Mouse (Mus musculus) testis, postnatal 14 days (tissue): ENCODE measurements around the gene Zfp93.
"Not testable (repeated sequence)": the region's sequence is repeated elsewhere in the genome, so short reads cannot be mapped to it uniquely, and the experiment has no call there.

ENCODE experiments used
- DNase-seq: peaks from one replicate; pipeline ENCODE4 v3.0.0; 2021; ENCODE audit warnings: low spot score

Gene Zfp93

DNA sequence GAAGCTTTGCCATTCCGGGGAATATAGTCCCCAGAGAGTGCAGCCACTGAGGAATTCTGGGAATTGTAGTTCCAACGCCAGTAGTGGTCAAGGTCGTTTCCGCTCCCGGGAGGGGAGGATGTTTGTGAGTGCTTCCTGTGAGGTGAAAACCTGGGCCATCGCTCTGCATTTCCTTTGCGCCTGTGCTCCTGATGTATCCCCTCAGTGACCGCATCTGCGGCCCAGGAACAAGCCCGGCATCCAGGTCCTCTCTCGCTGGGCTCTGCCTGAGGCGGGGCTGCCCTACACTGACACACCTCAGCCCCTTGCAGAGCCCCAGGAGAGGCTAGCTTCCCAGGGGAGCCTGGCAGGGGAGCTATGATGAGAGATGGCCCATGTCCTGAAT, at the start of gene Zfp93:
Gene Zfp93, plus strand, starts transcription at position 133 of the 385 bp plus-strand sequence.
- peak; percentile 83 for DNase-seq

DNA sequence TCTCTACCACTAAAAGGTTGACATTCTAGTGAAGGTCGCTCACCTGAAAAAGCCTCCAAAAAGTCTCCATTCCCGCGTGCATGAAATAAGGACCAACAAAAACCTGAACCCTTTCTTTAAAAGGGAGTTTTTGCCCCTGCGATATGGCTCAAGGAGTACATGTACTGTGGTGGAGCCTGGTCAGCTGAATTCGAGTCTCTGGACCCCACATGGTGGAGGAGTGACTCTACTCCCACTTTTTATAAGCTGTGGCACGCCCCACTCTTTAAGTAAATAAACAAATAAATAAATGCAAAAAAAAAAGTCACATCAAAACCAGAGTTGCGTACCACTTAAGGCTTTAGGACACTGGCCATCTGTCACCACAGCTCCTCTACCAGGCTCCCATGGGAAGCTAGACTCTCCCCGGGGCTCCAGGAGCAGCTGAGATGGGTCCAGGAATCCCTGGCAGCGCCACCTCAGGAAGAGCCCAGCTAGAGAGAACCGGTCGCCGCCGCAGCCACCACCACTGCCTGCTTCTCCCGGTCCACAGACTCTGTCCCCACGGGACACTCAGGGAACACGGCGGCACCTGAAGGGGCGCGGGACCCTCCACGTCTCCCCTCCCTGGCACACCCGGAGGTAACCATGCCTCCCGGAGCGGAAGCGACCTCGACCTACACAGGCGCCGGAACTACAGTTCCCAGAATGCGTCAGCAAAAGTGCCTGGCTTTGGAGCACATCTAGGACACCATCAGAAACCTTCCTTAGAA, 33.0 kb upstream of the Zfp93 start, which contains the start of gene Zfp109:
Gene Zfp109, minus strand, starts transcription at position 521 of the 752 bp plus-strand sequence.
- DNase-seq, result peak; percentile 67

DNA sequence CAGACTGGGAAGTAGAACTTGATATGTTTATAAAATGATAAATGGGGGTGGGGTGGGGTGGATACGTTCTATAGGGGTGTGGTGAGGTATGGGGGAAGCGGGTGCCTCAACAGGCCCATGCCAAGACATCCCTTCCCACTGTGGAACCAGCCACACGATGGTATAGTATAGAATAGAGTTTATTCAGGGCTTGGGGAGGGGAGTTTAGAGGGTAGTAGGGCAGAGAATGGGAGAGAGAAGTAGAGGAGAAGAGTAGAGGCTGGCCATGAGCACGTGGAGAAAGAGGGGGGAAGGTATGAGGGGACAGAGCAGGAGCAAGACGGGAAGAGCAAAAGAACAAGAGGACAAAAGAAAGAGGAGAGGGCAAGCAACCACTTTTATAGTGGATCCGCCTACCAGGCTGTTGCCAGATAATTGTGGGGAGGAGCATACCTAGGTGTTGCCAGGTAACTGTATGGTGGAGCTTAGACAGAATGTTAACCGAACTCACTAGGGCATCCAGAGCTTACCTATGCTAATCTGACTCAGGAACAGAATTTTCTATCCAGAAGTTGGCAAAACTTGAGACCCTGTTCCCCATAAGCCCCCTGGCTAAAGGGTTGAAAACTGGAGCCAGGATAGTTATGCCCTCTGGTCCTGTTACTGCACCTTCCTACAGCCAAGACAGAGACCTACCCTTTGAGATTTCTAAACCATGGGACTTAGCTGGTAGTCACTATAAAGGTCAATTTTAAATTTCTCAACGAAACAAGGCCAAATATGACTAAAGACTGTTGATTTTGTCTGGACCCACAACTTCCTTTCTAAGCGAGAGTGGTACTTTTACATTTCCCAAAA, 16.2 kb upstream of the Zfp93 start:
- DNase-seq, result no peak

DNA sequence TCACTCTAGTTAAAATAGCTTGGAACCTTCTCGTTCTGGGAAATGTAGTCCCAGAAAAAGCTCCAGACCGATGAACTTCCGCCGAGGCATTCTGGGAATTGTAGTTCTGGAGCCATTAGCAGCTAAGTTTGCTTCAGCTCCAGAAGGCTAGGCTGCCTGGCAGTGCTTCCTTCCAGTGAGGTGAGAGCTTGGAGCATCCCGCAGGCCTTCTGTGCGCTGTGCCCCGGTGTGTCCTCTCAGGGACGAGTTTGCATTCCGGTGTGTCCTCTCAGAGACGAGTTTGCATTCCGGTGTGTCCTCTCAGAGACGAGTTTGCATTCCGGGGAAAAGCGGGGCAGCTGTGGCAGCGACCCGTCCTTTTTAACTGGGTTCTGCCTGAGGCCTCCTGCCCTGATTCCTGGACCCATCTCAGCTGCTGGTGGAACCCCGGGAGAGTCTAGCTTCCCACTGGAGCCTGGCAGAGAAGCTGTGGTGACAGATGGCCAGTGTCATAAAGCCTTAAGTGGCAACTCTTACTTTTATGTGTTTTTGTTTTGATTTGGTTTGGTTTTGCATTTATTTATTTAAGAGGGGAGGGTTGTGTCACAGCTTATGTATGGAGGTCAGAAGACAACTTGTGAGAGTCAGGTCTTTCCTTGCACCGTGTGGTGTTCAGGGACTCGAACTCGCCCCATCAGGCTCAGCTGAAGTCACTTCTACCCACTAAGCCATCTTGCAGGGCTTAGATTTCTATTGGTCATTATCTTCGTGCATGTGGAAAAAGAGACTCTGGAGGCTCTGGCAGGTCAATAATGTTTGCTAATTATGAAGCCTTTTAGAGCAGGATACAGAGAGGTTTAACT, 15.4 kb upstream of the Zfp93 start, which contains the start of gene Zfp108:
Gene Zfp108, plus strand, starts transcription at position 162 of the 842 bp plus-strand sequence.
- peak; percentile 81 for DNase-seq

DNA sequence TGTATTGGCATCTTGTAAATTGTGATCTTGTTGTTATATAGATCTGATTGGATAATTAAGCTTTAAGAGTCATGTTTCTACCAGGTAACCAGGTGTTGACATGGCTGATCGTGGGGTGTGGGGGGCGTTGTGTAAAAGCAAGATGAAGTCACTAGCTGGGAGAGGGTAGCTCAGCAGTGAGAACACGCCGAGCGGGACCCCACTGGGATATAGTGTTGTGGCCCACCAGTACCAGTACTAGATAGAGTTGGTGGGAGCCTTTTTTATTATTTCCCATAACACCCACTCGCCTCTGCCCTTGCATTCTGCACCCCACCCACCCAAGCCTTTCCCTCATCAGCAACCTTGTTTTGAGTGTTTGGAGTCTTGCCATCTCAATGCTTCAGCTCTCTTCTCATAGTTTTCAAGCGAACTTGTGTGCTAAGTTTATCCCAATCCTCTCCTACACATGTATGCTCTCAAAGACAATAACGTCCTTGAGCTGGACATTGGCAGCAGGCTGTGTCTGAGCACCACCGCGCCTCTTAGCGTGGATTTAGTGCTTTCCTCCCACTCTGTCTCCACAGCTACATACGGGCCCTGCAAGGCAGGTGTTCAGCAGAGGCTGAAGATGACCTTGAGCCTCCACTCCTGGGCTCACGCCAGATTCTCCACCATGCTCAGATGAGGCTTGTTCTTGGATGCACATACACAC, 10.8 kb upstream of the Zfp93 start:
- peak; percentile 61 for DNase-seq

DNA sequence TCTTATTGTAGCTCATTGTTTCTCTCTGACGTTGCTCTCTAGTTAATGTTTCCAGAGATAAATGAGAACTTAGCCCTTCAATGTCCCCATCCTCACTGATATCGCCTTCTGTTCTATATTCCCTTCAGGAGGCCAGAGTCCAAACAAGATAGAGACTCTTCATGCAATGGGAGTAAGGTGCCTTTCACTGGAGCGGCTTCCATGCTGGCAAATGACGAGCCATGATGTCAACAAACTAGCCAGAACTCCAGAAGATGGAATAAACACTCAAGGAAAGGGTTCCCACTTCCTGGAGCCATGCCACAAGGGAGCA, 10.3 kb upstream of the Zfp93 start:
- DNase-seq, result no peak

DNA sequence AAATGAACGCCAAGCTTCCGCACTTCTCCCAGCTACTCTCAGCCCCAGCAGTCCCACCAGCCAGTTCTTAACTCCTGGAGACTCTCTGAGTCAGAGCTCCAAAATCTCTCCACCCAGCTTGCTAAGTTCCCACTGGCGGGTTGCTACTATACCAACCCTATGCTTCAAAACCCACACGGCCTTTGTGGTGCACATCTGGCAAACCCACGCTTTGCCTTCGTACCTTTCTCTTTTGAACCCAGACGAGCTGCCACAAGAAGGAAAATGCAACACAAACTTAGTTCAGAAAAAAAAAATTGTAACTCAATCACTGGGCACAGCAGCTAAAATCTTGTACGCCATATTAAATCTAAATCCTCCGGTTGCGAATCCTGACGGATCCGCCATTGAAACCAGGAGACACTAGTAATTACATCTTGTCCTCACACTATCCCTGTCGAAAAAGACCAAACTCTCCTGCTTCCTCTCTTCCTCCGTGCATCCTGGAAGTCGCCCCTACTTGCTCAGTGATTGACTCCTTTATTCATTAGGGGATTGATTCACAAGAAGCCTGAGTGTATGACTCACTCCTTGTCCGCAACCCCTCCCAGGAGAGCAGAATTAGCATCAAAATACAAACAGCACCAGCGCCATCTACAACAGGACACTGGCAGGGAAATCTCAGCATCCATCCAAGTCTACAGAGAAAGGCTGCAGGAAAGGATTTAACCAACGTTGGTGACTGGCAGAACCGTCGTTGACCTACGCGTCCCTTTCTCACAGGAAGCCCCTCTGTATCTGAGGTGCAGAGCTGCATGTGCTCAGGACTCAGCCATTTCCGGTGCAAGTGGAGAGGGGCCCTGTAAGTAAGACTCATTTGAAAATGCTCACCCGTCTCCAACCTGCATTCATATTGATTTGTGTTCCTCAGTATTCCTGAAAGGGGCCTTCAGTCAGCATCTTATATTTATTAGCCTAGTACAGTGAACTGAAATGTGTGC, 1.8 kb upstream of the Zfp93 start:
- no peak for DNase-seq

DNA sequence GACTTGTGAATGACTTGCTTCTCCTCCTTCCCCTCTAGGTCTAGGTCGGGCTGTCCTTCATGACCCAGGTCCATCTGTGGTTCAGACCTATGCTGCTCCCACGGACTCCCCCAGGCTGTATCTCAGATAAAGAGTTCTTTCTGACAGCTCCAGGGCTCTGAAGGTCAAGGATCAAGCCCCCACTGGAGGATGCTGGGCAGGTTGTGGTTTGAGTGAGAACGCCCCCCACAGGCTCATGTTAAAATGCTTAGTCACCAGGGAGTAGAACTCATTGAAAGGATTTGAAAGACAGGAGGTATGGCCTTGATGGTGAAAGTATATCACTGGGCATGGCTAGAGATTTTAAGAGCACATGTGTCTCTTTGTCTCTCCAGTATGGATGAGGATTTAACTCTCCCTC, 964 bp upstream of the Zfp93 start:
- peak; percentile 27 for DNase-seq

DNA sequence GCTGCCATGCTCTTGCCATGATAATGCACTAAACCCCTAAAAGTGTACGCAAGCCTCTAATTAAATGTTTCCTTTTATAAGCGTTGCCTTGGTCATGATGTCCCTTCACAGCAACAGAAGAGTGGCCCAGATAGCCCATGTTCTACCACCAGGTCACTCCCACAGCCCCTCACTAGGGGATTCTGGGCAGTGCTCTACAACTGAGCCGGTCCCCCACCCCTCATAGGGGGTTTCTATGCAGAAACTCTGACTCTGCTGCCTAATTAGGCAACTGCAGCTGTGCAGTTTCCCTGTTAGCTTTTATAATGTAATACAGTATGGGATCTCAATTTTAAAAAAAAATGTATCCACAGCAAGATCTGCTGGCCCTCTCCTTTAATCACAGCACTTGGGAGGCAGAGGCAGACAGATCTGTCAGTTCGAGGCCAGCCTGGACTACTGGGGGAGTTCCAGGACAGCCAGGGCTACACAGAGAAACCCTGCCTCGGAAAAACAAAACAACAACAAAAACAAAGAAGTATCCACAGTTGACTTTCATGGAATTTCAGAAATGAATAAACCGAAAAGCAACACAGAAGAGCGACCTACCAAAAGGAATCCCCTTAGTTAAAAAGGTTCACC, 443 bp upstream of the Zfp93 start:
- no peak for DNase-seq

DNA sequence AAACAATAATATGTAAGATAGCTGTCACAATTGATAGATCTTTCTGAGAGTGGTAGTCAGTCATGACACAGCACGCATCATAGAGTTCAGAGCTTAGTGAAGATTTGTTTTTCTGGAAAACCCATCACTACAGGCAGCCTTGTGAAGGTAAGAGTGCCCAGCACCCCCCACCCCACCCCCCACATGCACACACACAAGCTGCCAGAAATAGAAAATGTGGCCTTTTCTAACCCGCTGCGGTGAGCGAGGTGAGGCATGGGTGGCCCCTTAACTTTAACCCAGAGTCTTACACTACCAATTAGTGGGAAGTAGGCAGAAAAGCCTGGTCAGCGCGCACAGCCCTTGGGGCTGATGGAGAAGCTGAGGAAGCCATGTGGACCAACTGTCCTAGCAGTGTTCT, 971 bp downstream of the Zfp93 start:
- no peak for DNase-seq

DNA sequence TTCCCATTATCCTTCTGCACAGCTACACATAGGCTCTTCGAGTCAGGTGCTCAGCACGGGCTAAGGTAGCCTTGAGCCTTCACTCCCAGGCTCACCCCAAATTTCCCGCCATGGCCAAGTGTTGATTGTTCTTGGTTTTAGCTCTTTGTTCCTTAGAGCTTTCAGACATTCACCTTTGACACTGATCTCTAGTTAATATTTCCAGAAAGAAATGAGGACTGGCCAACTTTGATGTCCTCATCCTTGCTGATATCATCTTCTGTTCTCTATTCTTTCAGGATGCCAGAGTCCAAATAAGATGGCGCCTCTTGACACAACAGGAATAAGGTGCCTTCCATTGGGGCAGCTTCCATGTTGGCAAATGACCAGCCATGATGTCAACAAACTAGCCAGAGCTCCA, 4.2 kb downstream of the Zfp93 start:
- no peak for DNase-seq

DNA sequence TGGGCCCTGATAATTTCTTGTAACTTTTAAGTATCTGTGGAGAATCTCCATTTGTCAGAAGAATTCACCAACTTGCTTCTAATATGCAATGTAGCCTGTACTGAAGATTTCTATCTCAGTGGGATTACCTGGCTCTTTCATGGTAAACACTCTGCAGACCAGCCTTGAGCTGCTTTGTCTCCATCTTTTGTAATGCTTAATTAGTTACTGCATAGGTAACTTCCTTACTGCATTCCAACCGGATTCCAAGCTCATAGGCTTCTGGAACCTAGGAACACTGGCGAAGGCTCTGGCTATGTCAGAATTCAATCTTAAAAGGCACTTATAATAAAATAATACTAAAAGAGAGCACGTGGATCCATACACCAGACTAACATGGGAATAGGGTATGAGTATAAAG, 8.6 kb downstream of the Zfp93 start:
- DNase-seq, result not testable (repeated sequence)

DNA sequence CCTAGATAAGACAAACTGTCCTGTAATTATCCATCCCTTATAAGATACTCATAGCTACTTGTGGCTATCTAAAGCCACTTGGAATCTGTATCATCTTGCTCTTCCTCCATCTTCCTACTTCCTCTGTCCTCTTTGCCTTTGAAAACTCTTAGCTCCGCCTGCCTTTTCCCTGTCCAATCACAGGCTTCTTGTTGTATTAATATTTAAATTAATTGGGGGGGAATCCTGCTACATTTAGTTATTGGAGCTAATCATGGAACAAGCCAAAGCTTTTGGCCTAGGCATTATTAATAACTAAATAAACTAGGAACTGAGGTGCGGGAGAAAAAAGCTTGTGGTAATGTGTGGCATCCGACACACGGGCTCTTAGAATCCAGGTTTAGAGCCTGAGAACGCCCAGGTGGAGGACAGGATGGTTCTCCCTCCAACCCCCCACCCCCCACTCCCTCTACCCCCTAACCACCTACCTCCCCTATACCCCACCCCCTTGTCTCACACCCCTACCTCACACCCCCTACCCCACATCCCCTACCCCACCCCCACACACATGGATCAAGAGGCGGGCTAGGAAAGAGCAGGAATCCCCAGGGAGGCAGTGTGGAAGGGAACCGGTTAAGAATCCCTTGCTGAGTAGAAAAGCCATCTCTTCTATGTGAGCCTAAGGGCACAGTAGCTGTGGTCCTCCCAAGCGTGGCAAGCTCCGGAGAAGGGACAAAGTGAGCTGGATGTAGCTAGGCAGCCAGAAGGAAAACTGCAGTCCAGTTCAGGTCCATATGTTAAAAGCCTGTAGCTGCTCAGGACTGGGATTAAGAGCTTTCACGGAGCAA, 10.0 kb downstream of the Zfp93 start:
- DNase-seq, result no peak

DNA sequence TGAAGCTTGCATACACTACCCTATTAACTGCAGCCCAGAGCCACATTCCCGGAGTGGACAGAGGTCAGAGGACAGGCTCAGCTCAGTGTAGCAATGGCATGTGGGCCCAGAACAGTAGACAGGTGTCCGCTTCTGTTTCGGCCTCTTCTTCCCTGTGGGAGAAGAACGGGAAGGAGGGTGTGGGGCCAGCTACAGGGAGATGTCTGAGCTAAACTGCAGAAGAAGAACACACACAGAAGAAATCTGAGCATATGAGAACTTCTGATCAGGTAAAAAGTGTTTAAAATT, 10.6 kb downstream of the Zfp93 start:
- no peak for DNase-seq

DNA sequence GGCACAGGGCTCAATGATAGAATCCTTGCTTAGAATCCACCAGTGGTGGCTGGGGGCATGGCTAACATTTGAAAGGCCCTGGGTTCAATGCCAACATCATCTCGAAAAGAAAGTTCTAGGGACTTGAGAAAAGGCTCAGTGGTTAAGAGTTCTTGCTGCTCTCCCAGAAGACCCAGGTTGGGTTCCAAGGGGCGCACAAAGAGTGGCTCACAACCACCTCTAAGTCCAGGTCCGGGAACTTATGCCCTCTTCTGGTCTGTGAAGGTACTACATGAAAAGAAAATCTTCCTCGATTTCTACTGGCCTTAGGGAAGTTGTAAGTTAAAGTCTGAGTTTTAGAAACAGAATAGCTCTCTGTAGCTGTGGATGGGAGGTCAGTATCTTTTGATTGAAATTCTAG, 15.9 kb downstream of the Zfp93 start:
- DNase-seq, result no peak

DNA sequence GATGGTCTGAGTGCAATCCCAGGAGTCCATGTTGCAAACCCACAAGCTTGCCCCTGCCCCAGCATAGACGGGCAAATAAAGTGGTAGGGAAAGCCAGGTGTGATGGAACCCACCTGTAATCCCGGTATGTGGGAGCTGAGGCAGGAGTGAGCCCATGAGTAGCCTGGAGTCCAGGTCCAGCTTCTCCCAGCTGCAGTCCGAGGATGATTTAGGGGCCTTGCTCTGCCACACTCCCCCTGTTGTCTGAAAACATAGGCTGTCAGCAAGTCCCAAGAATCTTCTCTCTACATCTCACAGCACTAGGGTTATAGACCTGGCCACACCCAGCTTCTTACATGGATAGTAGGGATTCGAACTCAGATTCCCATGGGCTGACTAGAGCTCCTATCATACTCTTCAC, 16.7 kb downstream of the Zfp93 start:
- DNase-seq, result no peak

DNA sequence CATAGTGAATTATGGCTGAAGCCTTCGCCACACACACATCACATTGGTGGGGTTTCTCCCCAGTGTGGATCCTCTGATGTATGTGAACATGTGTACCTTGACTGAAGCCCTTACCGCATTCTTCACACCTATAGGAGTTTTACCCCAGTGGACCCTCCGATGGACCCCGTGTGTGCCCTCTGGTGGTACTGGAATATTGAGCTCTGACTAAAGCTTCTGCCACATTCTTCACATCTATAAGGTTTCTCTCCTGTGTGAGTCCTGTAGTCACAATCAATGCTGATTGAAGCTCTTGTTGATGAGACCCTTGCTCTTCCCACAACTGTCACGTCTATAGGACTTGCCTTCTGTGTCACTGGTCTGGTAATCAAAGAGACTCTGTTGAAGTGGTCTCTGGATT, 17.4 kb downstream of the Zfp93 start:
- no peak for DNase-seq

DNA sequence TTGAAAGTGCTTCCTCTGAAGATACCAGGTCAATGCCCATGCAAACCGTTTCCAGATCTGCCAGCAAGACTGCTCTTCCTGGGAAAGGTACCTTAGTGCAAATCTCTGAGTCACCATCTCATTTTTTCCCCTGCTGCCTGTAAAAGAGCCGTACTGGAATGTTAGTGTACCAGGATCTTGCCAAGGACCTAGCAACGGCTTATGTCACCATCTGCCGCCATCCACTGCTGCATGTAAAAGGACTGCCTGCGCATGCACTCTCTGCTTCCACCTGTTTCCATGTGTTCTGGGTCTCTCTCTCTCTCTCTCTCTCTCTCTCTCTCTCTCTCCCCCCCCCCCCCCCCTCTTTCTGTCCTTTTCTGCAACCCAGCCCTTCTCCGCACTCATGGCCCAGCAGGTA, 18.3 kb downstream of the Zfp93 start:
- DNase-seq, result no peak

DNA sequence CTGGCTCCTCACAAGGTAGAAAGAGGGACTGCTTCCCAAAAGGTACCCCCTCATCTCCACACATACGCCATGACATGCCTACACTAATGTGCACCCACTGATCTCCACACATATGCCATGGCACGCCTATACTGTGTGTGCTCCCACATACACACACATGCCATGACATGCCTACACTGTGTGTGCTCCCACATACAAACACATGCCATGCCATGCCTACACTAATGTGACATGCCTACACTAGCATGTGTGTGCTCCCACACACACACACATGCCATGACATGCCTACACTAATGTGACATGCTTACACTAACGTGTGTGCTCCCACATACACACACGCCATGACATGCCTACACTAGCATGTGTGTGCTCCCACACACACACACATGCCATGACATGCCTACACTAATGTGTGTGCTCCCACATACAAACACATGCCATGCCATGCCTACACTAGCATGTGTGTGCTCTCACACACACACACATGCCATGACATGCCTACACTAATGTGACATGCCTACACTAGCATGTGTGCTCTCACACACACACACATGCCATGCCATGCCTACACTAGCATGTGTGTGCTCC, 20.0 kb downstream of the Zfp93 start:
- no peak for DNase-seq
